Mouse (Mus musculus) forebrain, embryonic 11.5 days (tissue): Measurements from ENCODE around the gene Hoxa11. TPM values are rescaled to one million over a fixed set of nuclear protein-coding genes. Genes with fewer than 3 reads are reported as not detected.

Source experiments
- ATAC-seq: fragments of 200-750 bp; cut with Nextera tagmentation; replicated peaks from 2 replicates; pipeline ENCODE4 v1.8.0; 2017; ENCODE audit warnings: moderate TSS enrichment; ENCODE audit not compliant: low FRiP score
- DNase-seq: peaks from one replicate; pipeline ENCODE4 v3.0.0-alpha.2; 2017; ENCODE audit warnings: low spot score
- H3K27ac ChIP-seq: fragments of 300-500 bp; sonication (generic); 2 replicates; pipeline ENCODE4 v1.5.1; 2014; ENCODE audit warnings: low read depth, low read length
- H3K27me3 ChIP-seq: fragments of 300-500 bp; sonication (generic); 2 replicates; pipeline ENCODE4 v1.6.1; 2014; ENCODE audit warnings: mild to moderate bottlenecking, low read length, mixed read lengths; ENCODE audit not compliant: control insufficient read depth, insufficient read depth
- H3K36me3 ChIP-seq: fragments of 300-500 bp; sonication (generic); 2 replicates; pipeline ENCODE4 v1.6.1; 2014; ENCODE audit warnings: mild to moderate bottlenecking, low read length, moderate library complexity, mixed read lengths; ENCODE audit not compliant: control insufficient read depth, insufficient read depth
- H3K4me1 ChIP-seq: fragments of 300-500 bp; sonication (generic); replicated peaks from 2 replicates; pipeline ENCODE4 v1.6.1; 2014; ENCODE audit warnings: low read length, mixed read lengths; ENCODE audit not compliant: control insufficient read depth, insufficient read depth
- H3K4me2 ChIP-seq: fragments of 300-500 bp; sonication (generic); 2 replicates; pipeline ENCODE4 v1.6.1; 2014; ENCODE audit warnings: low read depth, mild to moderate bottlenecking, low read length, moderate library complexity, mixed read lengths; ENCODE audit not compliant: severe bottlenecking
- H3K4me3 ChIP-seq: fragments of 300-500 bp; sonication (generic); 2 replicates; pipeline ENCODE4 v1.5.1; 2014; ENCODE audit warnings: low read depth, low read length
- H3K9ac ChIP-seq: fragments of 300-500 bp; sonication (generic); 2 replicates; pipeline ENCODE4 v1.6.1; 2014; ENCODE audit warnings: low read length
- H3K9me3 ChIP-seq: fragments of 300-500 bp; sonication (generic); 2 replicates; pipeline ENCODE4 v1.6.1; 2016; ENCODE audit warnings: low read length, mixed read lengths; ENCODE audit not compliant: control insufficient read depth
- WGBS: fragments of 180-500 bp; shearing (Covaris S2); extraction: QIAGEN DNeasy Blood & Tissue Kit; methylation state at CpG from one replicate; pipeline ENCODE4 v1.1.7; 2014; 5-methylcytosine and 5-hydroxymethylcytosine counted together
- polyA plus RNA-seq: library from polyadenylated mRNA; unstranded; fragments of >200 nt; fragmentation: Nextera tagmentation; extraction: Ambion mirVana; gene quantifications from 2 replicates; pipeline ENCODE4 v1.2.1, GENCODE M21; 2014

The Hoxa11 gene
- polyA plus RNA-seq, 1 experiment from 2014 or later: not detected

GRCm38 (mm10) chr6:52244471-52245039 lies 1.1 kb downstream of the Hoxa11 start:
- WGBS: under 1% methylated on average over 23 of the region's 23 CpGs
- H3K27me3 ChIP-seq: peaks cover 99% of the 10 kb centered on the region

GRCm38 (mm10) chr6:52243681-52244121 lies 1.9 kb downstream of the Hoxa11 start:
- peak; percentile 59 for DNase-seq
- Histone ChIP-seq H3K27ac (no peak overlapping the region), H3K9ac (no peak overlapping the region), H3K36me3 (no peaks in the 10 kb centered on the region), H3K27me3 (peaks cover 96% of the 10 kb centered on the region), H3K4me2 (no peak overlapping the region), H3K9me3 (no peaks in the 10 kb centered on the region), H3K4me3 (no peak overlapping the region), H3K4me1 (0 out of 2 replicates have a peak, but pooled peaks cover 3% of the 10 kb centered on the region)
- no peak for ATAC-seq
- WGBS: 4% methylated on average over 12 of the region's 12 CpGs

More at GRCm38 (mm10) chr6:52244471-52245039, 1.1 kb downstream of the Hoxa11 start:
- H3K36me3 ChIP-seq: no peaks in the 10 kb centered on the region
- DNase-seq (peak; percentile 49), ATAC-seq (no peak)
- H3K27ac ChIP-seq: no peak overlapping the region
- H3K9me3 ChIP-seq: no peaks in the 10 kb centered on the region
- 0 out of 2 replicates have a peak, but pooled peaks cover 3% of the 10 kb centered on the region for H3K4me1 ChIP-seq
- H3K4me3 ChIP-seq: no peak overlapping the region
- no peak overlapping the region for H3K9ac ChIP-seq
- H3K4me2 ChIP-seq: no peak overlapping the region

- ATAC-seq: no peak
These were observed 2.7 kb downstream of the Hoxa11 start for GRCm38 (mm10) chr6:52242801-52243332.

GRCm38 (mm10) chr6:52241001-52241621 lies 4.5 kb downstream of the Hoxa11 start:
- Histone ChIP-seq H3K27me3 (peaks cover 95% of the 10 kb centered on the region), H3K4me2 (no peak overlapping the region), H3K4me1 (0 out of 2 replicates have a peak, but pooled peaks cover 3% of the 10 kb centered on the region), H3K4me3 (no peak overlapping the region), H3K9me3 (no peaks in the 10 kb centered on the region), H3K9ac (no peak overlapping the region), H3K27ac (no peak overlapping the region), H3K36me3 (no peaks in the 10 kb centered on the region)
- no peak for ATAC-seq
- peak; percentile 46 for DNase-seq
- 6% methylated on average over 9 of the region's 9 CpGs for WGBS

More at GRCm38 (mm10) chr6:52242801-52243332, 2.7 kb downstream of the Hoxa11 start:
- H3K9ac ChIP-seq: no peak overlapping the region
- H3K9me3 ChIP-seq: no peaks in the 10 kb centered on the region
- 4% methylated on average over 4 of the region's 4 CpGs for WGBS
- no peak overlapping the region for H3K4me2 ChIP-seq
- H3K27me3 ChIP-seq: peaks cover 94% of the 10 kb centered on the region
- H3K4me3 ChIP-seq: no peak overlapping the region
- no peaks in the 10 kb centered on the region for H3K36me3 ChIP-seq
- H3K27ac ChIP-seq: no peak overlapping the region
- 0 out of 2 replicates have a peak, but pooled peaks cover 3% of the 10 kb centered on the region for H3K4me1 ChIP-seq
- DNase-seq: peak; percentile 44

GRCm38 (mm10) chr6:52240389-52241000 lies 5.1 kb downstream of the Hoxa11 start, which contains the start of gene Hoxa10:
Hoxa10 (minus strand) TSS chr6:52240854.
- H3K4me1 ChIP-seq: 0 out of 2 replicates have a peak, but pooled peaks cover 3% of the 10 kb centered on the region
- no peaks in the 10 kb centered on the region for H3K9me3 ChIP-seq
- no peak within 1 kb of the TSS for H3K9ac ChIP-seq
- H3K36me3 ChIP-seq: no peaks in the 10 kb centered on the region
- no peak for ATAC-seq
- H3K27me3 ChIP-seq: peaks cover 95% of the 10 kb centered on the region
- WGBS: 1% methylated on average over 35 of the region's 35 CpGs
- H3K4me3 ChIP-seq: no peak within 1 kb of the TSS
- H3K4me2 ChIP-seq: 0 out of 2 replicates have a peak within 1 kb of the TSS, but pooled peaks have one; percentile 21
- no peak within 1 kb of the TSS for H3K27ac ChIP-seq
- peak; percentile 91 for DNase-seq

- Histone ChIP-seq H3K36me3 (no peaks in the 10 kb centered on the region), H3K4me2 (0 out of 2 replicates have a peak overlapping the region, but pooled peaks have one; percentile 21), H3K9me3 (no peaks in the 10 kb centered on the region), H3K9ac (no peak overlapping the region), H3K4me1 (no peaks in the 10 kb centered on the region), H3K27me3 (peaks cover 95% of the 10 kb centered on the region), H3K27ac (no peak overlapping the region), H3K4me3 (no peak overlapping the region)
- no peak for ATAC-seq
- 1% methylated on average over 30 of the region's 30 CpGs for WGBS
- peak; percentile 53 for DNase-seq
These were observed 5.8 kb downstream of the Hoxa11 start for GRCm38 (mm10) chr6:52239625-52240388.

GRCm38 (mm10) chr6:52238976-52239375 lies 6.6 kb downstream of the Hoxa11 start:
- 2% methylated on average over 7 of the region's 7 CpGs for WGBS
- H3K36me3 ChIP-seq: no peaks in the 10 kb centered on the region
- no peak overlapping the region for H3K4me2 ChIP-seq
- 0 out of 2 replicates have a peak, but pooled peaks cover 1% of the 10 kb centered on the region for H3K4me1 ChIP-seq
- no peak overlapping the region for H3K9ac ChIP-seq
- no peak overlapping the region for H3K4me3 ChIP-seq
- DNase-seq (peak; percentile 57), ATAC-seq (no peak)
- no peak overlapping the region for H3K27ac ChIP-seq
- peaks cover 95% of the 10 kb centered on the region for H3K27me3 ChIP-seq
- H3K9me3 ChIP-seq: no peaks in the 10 kb centered on the region

GRCm38 (mm10) chr6:52238155-52238545 lies 7.5 kb downstream of the Hoxa11 start:
- H3K9me3 ChIP-seq: no peaks in the 10 kb centered on the region
- DNase-seq (peak; percentile 46), ATAC-seq (no peak)
- no peak overlapping the region for H3K9ac ChIP-seq
- H3K4me1 ChIP-seq: 0 out of 2 replicates have a peak, but pooled peaks cover 3% of the 10 kb centered on the region
- no peak overlapping the region for H3K4me3 ChIP-seq
- whole genome bisulfite sequencing: 4% methylated on average over 7 of the region's 7 CpGs
- H3K4me2 ChIP-seq: no peak overlapping the region
- H3K36me3 ChIP-seq: no peaks in the 10 kb centered on the region
- peaks cover 95% of the 10 kb centered on the region for H3K27me3 ChIP-seq
- H3K27ac ChIP-seq: no peak overlapping the region
